Mouse (Mus musculus) embryonic facial prominence, embryonic 13.5 days (tissue): ENCODE data around the gene Cobll1. TPM values are rescaled to one million over a fixed set of nuclear protein-coding genes. Genes with fewer than 3 reads are reported as not detected.
A peak's percentile ranks its signal among the peaks of the same experiment; 100 is the strongest.

ENCODE experiments used
- ATAC-seq: fragments of 200-750 bp; cut with Nextera tagmentation; 2 replicates; pipeline ENCODE4 v1.8.0; 2017; ENCODE audit warnings: low read depth; ENCODE audit not compliant: insufficient number of reproducible peaks, insufficient read depth, low FRiP score, low TSS enrichment
- H3K27ac ChIP-seq: fragments of 300-500 bp; sonication (generic); 2 replicates; pipeline ENCODE4 v1.5.1; 2015; ENCODE audit warnings: moderate library complexity, mild to moderate bottlenecking, inconsistent platforms
- H3K27me3 ChIP-seq: fragments of 300-500 bp; sonication (generic); 2 replicates; pipeline ENCODE4 v1.6.1; 2015; ENCODE audit warnings: mild to moderate bottlenecking, inconsistent platforms
- H3K36me3 ChIP-seq: fragments of 300-500 bp; sonication (generic); 2 replicates; pipeline ENCODE4 v1.6.1; 2015; ENCODE audit warnings: mild to moderate bottlenecking, inconsistent platforms
- H3K4me1 ChIP-seq: fragments of 300-500 bp; sonication (generic); 2 replicates; pipeline ENCODE4 v1.6.1; 2015; ENCODE audit warnings: inconsistent platforms
- H3K4me2 ChIP-seq: fragments of 300-500 bp; sonication (generic); 2 replicates; pipeline ENCODE4 v1.6.1; 2015; ENCODE audit warnings: moderate library complexity, mild to moderate bottlenecking, inconsistent platforms
- H3K4me3 ChIP-seq: fragments of 300-500 bp; sonication (generic); 2 replicates; pipeline ENCODE4 v1.5.1; 2015; ENCODE audit warnings: mild to moderate bottlenecking, inconsistent platforms
- H3K9ac ChIP-seq: fragments of 300-500 bp; sonication (generic); 2 replicates; pipeline ENCODE4 v1.6.1; 2015; ENCODE audit warnings: mild to moderate bottlenecking, inconsistent platforms
- H3K9me3 ChIP-seq: fragments of 300-500 bp; sonication (generic); 2 replicates; pipeline ENCODE4 v1.6.1; 2016; ENCODE audit warnings: inconsistent platforms
- WGBS: fragments of 180-500 bp; shearing (Covaris S2); methylation state at CpG from one replicate; pipeline ENCODE4 v1.1.7; 2015; ENCODE audit warnings: mixed read lengths; 5-methylcytosine and 5-hydroxymethylcytosine counted together
- polyA plus RNA-seq: library from polyadenylated mRNA; unstranded; fragments of >200 nt; fragmentation: Nextera tagmentation; extraction: Ambion mirVana; gene quantifications from 2 replicates; pipeline ENCODE4 v1.2.1, GENCODE M21; 2015

The Cobll1 gene
- polyA plus RNA-seq, 1 experiment from 2014 or later = 3.0 TPM

- Histone ChIP-seq H3K27ac (no peak overlapping the region), H3K9ac (no peak overlapping the region), H3K9me3 (no peaks in the 10 kb centered on the region), H3K27me3 (no peaks in the 10 kb centered on the region), H3K4me3 (no peak overlapping the region), H3K4me1 (peaks cover 7% of the 10 kb centered on the region), H3K36me3 (no peaks in the 10 kb centered on the region), H3K4me2 (no peak overlapping the region)
- no peak for ATAC-seq
- WGBS = 71% methylated on average over 7 of the region's 7 CpGs
Observed at GRCm38 (mm10) chr2:65191398-65191797, 47.8 kb downstream of the Cobll1 start.

GRCm38 (mm10) chr2:65189346-65189745 is 49.9 kb downstream of the Cobll1 start:
- no peak overlapping the region for H3K4me3 ChIP-seq
- H3K9me3 ChIP-seq = no peaks in the 10 kb centered on the region
- no peaks in the 10 kb centered on the region for H3K27me3 ChIP-seq
- no peak for ATAC-seq
- 52% methylated on average over 7 of the region's 7 CpGs for WGBS
- no peaks in the 10 kb centered on the region for H3K36me3 ChIP-seq
- H3K4me2 ChIP-seq = no peak overlapping the region
- H3K9ac ChIP-seq = no peak overlapping the region
- H3K4me1 ChIP-seq = peaks cover 7% of the 10 kb centered on the region
- H3K27ac ChIP-seq = no peak overlapping the region; the same call in 1 of the 2 replicates

GRCm38 (mm10) chr2:65188585-65188984 is 50.6 kb downstream of the Cobll1 start:
- no peak for ATAC-seq
- H3K27ac ChIP-seq = no peak overlapping the region
- H3K9me3 ChIP-seq = no peaks in the 10 kb centered on the region
- H3K36me3 ChIP-seq = no peaks in the 10 kb centered on the region
- H3K4me2 ChIP-seq = no peak overlapping the region
- H3K4me1 ChIP-seq = peaks cover 7% of the 10 kb centered on the region
- WGBS = 32% methylated on average over 6 of the region's 6 CpGs
- no peak overlapping the region for H3K4me3 ChIP-seq
- no peaks in the 10 kb centered on the region for H3K27me3 ChIP-seq
- no peak overlapping the region for H3K9ac ChIP-seq

GRCm38 (mm10) chr2:65187652-65188051 is 51.6 kb downstream of the Cobll1 start:
- no peaks in the 10 kb centered on the region for H3K9me3 ChIP-seq
- no peak overlapping the region for H3K9ac ChIP-seq
- peaks cover 4% of the 10 kb centered on the region for H3K4me1 ChIP-seq
- H3K27ac ChIP-seq = no peak overlapping the region
- H3K4me2 ChIP-seq = no peak overlapping the region
- ATAC-seq = no peak
- H3K27me3 ChIP-seq = no peaks in the 10 kb centered on the region
- H3K4me3 ChIP-seq = no peak overlapping the region
- no peaks in the 10 kb centered on the region for H3K36me3 ChIP-seq

- no peak for ATAC-seq
- 72% methylated on average over 3 of the region's 3 CpGs for WGBS
- no peaks in the 10 kb centered on the region for H3K27me3 ChIP-seq
- no peak overlapping the region for H3K9ac ChIP-seq
- peaks cover 4% of the 10 kb centered on the region for H3K4me1 ChIP-seq
- no peaks in the 10 kb centered on the region for H3K36me3 ChIP-seq
- no peaks in the 10 kb centered on the region for H3K9me3 ChIP-seq
- no peak overlapping the region for H3K4me2 ChIP-seq
- no peak overlapping the region for H3K4me3 ChIP-seq
- no peak overlapping the region for H3K27ac ChIP-seq
Observed at GRCm38 (mm10) chr2:65187164-65187563, 52.0 kb downstream of the Cobll1 start.

GRCm38 (mm10) chr2:65182747-65183146 is 56.5 kb downstream of the Cobll1 start:
- H3K4me2 ChIP-seq = no peak overlapping the region
- 49% methylated on average over 2 of the region's 2 CpGs for whole genome bisulfite sequencing
- H3K4me3 ChIP-seq = no peak overlapping the region
- no peaks in the 10 kb centered on the region for H3K27me3 ChIP-seq
- no peak overlapping the region for H3K9ac ChIP-seq
- ATAC-seq = no peak
- no peak overlapping the region for H3K27ac ChIP-seq
- no peaks in the 10 kb centered on the region for H3K36me3 ChIP-seq
- peaks cover 6% of the 10 kb centered on the region; the same call in 1 of the 2 replicates for H3K4me1 ChIP-seq
- H3K9me3 ChIP-seq = no peaks in the 10 kb centered on the region

GRCm38 (mm10) chr2:65181736-65182135 is 57.5 kb downstream of the Cobll1 start:
- peaks cover 6% of the 10 kb centered on the region; the same call in 1 of the 2 replicates for H3K4me1 ChIP-seq
- H3K27ac ChIP-seq = no peak overlapping the region
- H3K9me3 ChIP-seq = no peaks in the 10 kb centered on the region
- no peaks in the 10 kb centered on the region for H3K27me3 ChIP-seq
- H3K4me2 ChIP-seq = no peak overlapping the region
- no peak for ATAC-seq
- WGBS = 81% methylated on average over 8 of the region's 8 CpGs
- no peak overlapping the region for H3K9ac ChIP-seq
- no peak overlapping the region for H3K4me3 ChIP-seq
- H3K36me3 ChIP-seq = no peaks in the 10 kb centered on the region

- no peak for ATAC-seq
- Histone ChIP-seq H3K4me1 (peaks cover 6% of the 10 kb centered on the region; the same call in 1 of the 2 replicates), H3K4me2 (peak overlapping the region; percentile 30; the same call in 1 of the 2 replicates), H3K9ac (no peak overlapping the region), H3K27ac (no peak overlapping the region), H3K27me3 (no peaks in the 10 kb centered on the region), H3K9me3 (no peaks in the 10 kb centered on the region), H3K4me3 (no peak overlapping the region), H3K36me3 (no peaks in the 10 kb centered on the region)
- 38% methylated on average over 9 of the region's 9 CpGs for WGBS
Observed at GRCm38 (mm10) chr2:65181066-65181716, 58.0 kb downstream of the Cobll1 start.

- H3K9ac ChIP-seq = no peak overlapping the region
- no peak overlapping the region for H3K4me3 ChIP-seq
- H3K9me3 ChIP-seq = no peaks in the 10 kb centered on the region
- H3K36me3 ChIP-seq = no peaks in the 10 kb centered on the region
- no peak for ATAC-seq
- 30% methylated on average over 5 of the region's 5 CpGs for WGBS
- no peak overlapping the region for H3K27ac ChIP-seq
- H3K27me3 ChIP-seq = no peaks in the 10 kb centered on the region
- no peak overlapping the region for H3K4me2 ChIP-seq
- H3K4me1 ChIP-seq = 0 out of 2 replicates have a peak, but pooled peaks cover 6% of the 10 kb centered on the region
Observed at GRCm38 (mm10) chr2:65175645-65176044, 63.6 kb downstream of the Cobll1 start.

- H3K9me3 ChIP-seq = no peaks in the 10 kb centered on the region
- no peak for ATAC-seq
- 89% methylated on average over 6 of the region's 6 CpGs for whole genome bisulfite sequencing
- no peak overlapping the region for H3K4me2 ChIP-seq
- no peaks in the 10 kb centered on the region for H3K36me3 ChIP-seq
- no peaks in the 10 kb centered on the region for H3K27me3 ChIP-seq
- no peak overlapping the region for H3K4me3 ChIP-seq
- H3K4me1 ChIP-seq = 0 out of 2 replicates have a peak, but pooled peaks cover 6% of the 10 kb centered on the region
- H3K9ac ChIP-seq = no peak overlapping the region
- H3K27ac ChIP-seq = no peak overlapping the region
Observed at GRCm38 (mm10) chr2:65172071-65172470, 67.1 kb downstream of the Cobll1 start.

GRCm38 (mm10) chr2:65171516-65171915 is 67.7 kb downstream of the Cobll1 start:
- 0 out of 2 replicates have a peak, but pooled peaks cover 6% of the 10 kb centered on the region for H3K4me1 ChIP-seq
- 56% methylated on average over 1 of the region's 1 CpGs for WGBS
- no peak overlapping the region for H3K4me3 ChIP-seq
- H3K27ac ChIP-seq = no peak overlapping the region
- H3K4me2 ChIP-seq = no peak overlapping the region
- no peak for ATAC-seq
- H3K9ac ChIP-seq = no peak overlapping the region
- no peaks in the 10 kb centered on the region for H3K36me3 ChIP-seq
- H3K27me3 ChIP-seq = no peaks in the 10 kb centered on the region
- no peaks in the 10 kb centered on the region for H3K9me3 ChIP-seq

GRCm38 (mm10) chr2:65170693-65171456 is 68.3 kb downstream of the Cobll1 start:
- Histone ChIP-seq H3K9ac (no peak overlapping the region), H3K27me3 (no peaks in the 10 kb centered on the region), H3K4me2 (no peak overlapping the region), H3K27ac (no peak overlapping the region), H3K4me1 (0 out of 2 replicates have a peak, but pooled peaks cover 6% of the 10 kb centered on the region), H3K4me3 (no peak overlapping the region), H3K9me3 (no peaks in the 10 kb centered on the region), H3K36me3 (no peaks in the 10 kb centered on the region)
- 90% methylated on average over 18 of the region's 18 CpGs for WGBS
- ATAC-seq = no peak
